ENCODE assay signal across 8 mouse cellular contexts in the genomic region with DNA sequence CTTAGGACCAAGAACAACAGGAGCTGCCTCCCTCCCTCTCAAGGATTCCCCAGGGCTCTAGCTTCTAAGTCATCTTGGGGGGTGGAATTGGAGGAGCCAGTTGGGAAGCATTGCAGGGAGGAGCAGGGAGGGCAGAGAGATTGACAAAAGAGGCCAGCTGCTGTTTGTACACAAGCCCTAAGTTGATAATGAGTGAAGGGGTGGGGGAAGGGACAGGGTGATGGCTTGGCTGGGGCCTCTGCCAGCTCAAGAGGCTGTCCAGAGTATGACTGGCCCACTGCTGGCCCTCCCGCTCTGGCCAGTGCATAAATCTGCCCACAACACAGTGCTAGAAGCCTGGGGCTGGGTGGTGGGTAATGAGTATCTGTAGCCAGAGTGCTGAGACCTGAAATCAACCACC. TPM values are rescaled to one million over a fixed set of nuclear protein-coding genes. Genes with fewer than 3 reads are reported as not detected.
DNase-seq lines count a peak whose midpoint lies in the region; ATAC-seq and TF ChIP-seq lines count a peak whose summit lies in the region.

No protein-coding gene starts in this region.

- H3K4me1 ChIP-seq in bone marrow, adult 2 months (ENCODE audit: control insufficient read depth, insufficient read depth, low read length): peaks cover 8% of the 10 kb centered on the region
- peaks cover 35% of the 10 kb centered on the region for H3K4me1 ChIP-seq in kidney, postnatal 0 days (replicated peaks; ENCODE audit: insufficient read depth, low read length)
- peaks cover 56% of the 10 kb centered on the region for H3K4me1 ChIP-seq in midbrain, embryonic 13.5 days (replicated peaks)

- H3K4me3 ChIP-seq in layer of hippocampus, adult 2 months: no peak overlapping the region
- H3K4me3 ChIP-seq in bone marrow, adult 2 months (replicated peaks; ENCODE audit: control insufficient read depth, low read depth, low read length): no peak overlapping the region
- H3K4me3 ChIP-seq in kidney, postnatal 0 days (replicated peaks; ENCODE audit: low read depth, low read length): no peak overlapping the region
- H3K4me3 ChIP-seq in midbrain, embryonic 13.5 days (replicated peaks): no peak overlapping the region

- H3K4me2 ChIP-seq in kidney, postnatal 0 days (ENCODE audit: low read length): peak overlapping the region; percentile 58; the same call in 1 of the 2 replicates
- H3K4me2 ChIP-seq in midbrain, embryonic 13.5 days (replicated peaks): peak overlapping the region; percentile 67

- DNase-seq in layer of hippocampus, adult 2 months (ENCODE audit: low spot score in 2 of 2): peak in 1 of 2 experiments; percentile 35
- no peak for DNase-seq in layer of hippocampus, postnatal 25 days (ENCODE audit: extremely low spot score in 1 of 2, low spot score in 1 of 2)
- DNase-seq in heart, adult 18-20 months: peak; percentile 60 to 65
- DNase-seq in kidney, postnatal 0 days (ENCODE audit: low spot score): no peak
- no peak for DNase-seq in adrenal gland, postnatal 10 days

- WGBS in bone marrow, adult 2 months: 47% methylated on average over 1 of the region's 1 CpGs
- WGBS in kidney, postnatal 0 days: 50% methylated on average over 1 of the region's 1 CpGs
- WGBS in midbrain, embryonic 13.5 days: 26% methylated on average over 1 of the region's 1 CpGs

- no peak for ATAC-seq in kidney, postnatal 0 days (replicated peaks; ENCODE audit: low FRiP score, low read depth)
- no peak for ATAC-seq in midbrain, embryonic 13.5 days
- ATAC-seq in monocyte, adult 5-6 weeks (replicated peaks; ENCODE audit: insufficient number of reproducible peaks, low FRiP score, low TSS enrichment, poor library complexity, severe bottlenecking): no peak

- TF ChIP-seq CTCF in layer of hippocampus, adult 2 months (conservative IDR thresholded peaks at IDR 0.05): no peak
- TF ChIP-seq CTCF in bone marrow, adult 2 months (IDR thresholded peaks at IDR 0.05; ENCODE audit: control insufficient read depth, insufficient read depth, low read length): no peak
- no peak for TF ChIP-seq CTCF in kidney, postnatal 0 days (IDR thresholded peaks at IDR 0.05; ENCODE audit: low read depth)

- no peak overlapping the region for H3K9ac ChIP-seq in kidney, postnatal 0 days (ENCODE audit: low read depth, low read length)
- H3K9ac ChIP-seq in midbrain, embryonic 13.5 days (replicated peaks): 0 out of 2 replicates have a peak overlapping the region, but pooled peaks have one; percentile 74

- no peak for TF ChIP-seq POLR2A in bone marrow, adult 2 months (IDR thresholded peaks at IDR 0.05; ENCODE audit: borderline replicate concordance, control insufficient read depth, low read depth, low read length)

- peak overlapping the region; percentile 99 for H3K27ac ChIP-seq in layer of hippocampus, adult 2 months
- peak overlapping the region; percentile 40; the same call in 1 of the 2 replicates for H3K27ac ChIP-seq in bone marrow, adult 2 months (ENCODE audit: control insufficient read depth, insufficient read depth, low read depth, low read length, poor library complexity)
- H3K27ac ChIP-seq in kidney, postnatal 0 days: peak overlapping the region; percentile 91
- peak overlapping the region; percentile 95 for H3K27ac ChIP-seq in midbrain, embryonic 13.5 days

- no peaks in the 10 kb centered on the region for H3K9me3 ChIP-seq in kidney, postnatal 0 days (replicated peaks; ENCODE audit: low read length)
- no peaks in the 10 kb centered on the region for H3K9me3 ChIP-seq in midbrain, embryonic 13.5 days

- no peaks in the 10 kb centered on the region for H3K27me3 ChIP-seq in kidney, postnatal 0 days (ENCODE audit: insufficient read depth, low read length)
- H3K27me3 ChIP-seq in midbrain, embryonic 13.5 days: no peaks in the 10 kb centered on the region

- no peaks in the 10 kb centered on the region for H3K36me3 ChIP-seq in kidney, postnatal 0 days (ENCODE audit: insufficient read depth, low read length)
- no peaks in the 10 kb centered on the region for H3K36me3 ChIP-seq in midbrain, embryonic 13.5 days

RNA-seq across cellular contexts. Expression of a gene that starts 21.1 kb away (rescaled TPM):
- total RNA-seq in layer of hippocampus, adult 2 months (2021): 100 to 1,000 TPM; 478 to 491 TPM
- 100 to 1,000 TPM; 508 to 527 TPM for total RNA-seq in layer of hippocampus, postnatal 25 days (2021)
- polyA plus RNA-seq in bone marrow, adult 2 months (2011; ENCODE audit: insufficient read depth, insufficient read length, low replicate concordance, missing spikeins): 1,145 and 1,395 TPM in 2 replicates
- 100 to 1,000 TPM; 212 TPM for total RNA-seq in heart, adult 18-20 months (2021)
- 2,429 and 2,697 TPM in 2 replicates for polyA plus RNA-seq in kidney, postnatal 0 days (2015; fragmentation: Nextera tagmentation; extraction: Ambion mirVana)
- 2,381 and 2,469 TPM in 2 replicates for polyA plus RNA-seq in midbrain, embryonic 13.5 days (2015; fragmentation: Nextera tagmentation; extraction: Ambion mirVana)
- 2,048 to 2,960 TPM (median 2,606 TPM) in 3 replicates for total RNA-seq in monocyte, adult 5-6 weeks (2017)
- total RNA-seq in adrenal gland, postnatal 10 days (2021): 100 to 1,000 TPM; 804 to 831 TPM

Comparison
In these comparisons a context has a peak if more than half of its experiments do, and no peak if none do; other contexts are left out.
1. DNase-seq: peak in heart, adult 18-20 months (2 of 2); none in layer of hippocampus, postnatal 25 days (0 of 2), kidney, postnatal 0 days (single experiment) and adrenal gland, postnatal 10 days (single experiment).
2. H3K27ac ChIP-seq: peak in every context shown above with its lines; median percentile 99 in layer of hippocampus, adult 2 months; 95 in midbrain, embryonic 13.5 days; 91 in kidney, postnatal 0 days; 40 in bone marrow, adult 2 months.